Mouse (Mus musculus) heart, embryonic 11.5 days (tissue): Measurements from ENCODE around the gene Gm17268. TPM values are rescaled to one million over a fixed set of nuclear protein-coding genes. Genes with fewer than 3 reads are reported as not detected.
A peak's percentile ranks its signal among the peaks of the same experiment; 100 is the strongest.

Experiments used
- ATAC-seq: fragments of 200-750 bp; cut with Nextera tagmentation; replicated peaks from 2 replicates; pipeline ENCODE4 v1.8.0; 2017; ENCODE audit warnings: moderate library complexity; ENCODE audit not compliant: insufficient number of reproducible peaks, low FRiP score, low TSS enrichment
- H3K27ac ChIP-seq: fragments of 300-500 bp; sonication (generic); 2 replicates; pipeline ENCODE4 v1.5.1; 2014; ENCODE audit warnings: mild to moderate bottlenecking, low read depth, low read length
- H3K27me3 ChIP-seq: fragments of 300-500 bp; sonication (generic); 2 replicates; pipeline ENCODE4 v1.6.1; 2014; ENCODE audit warnings: mild to moderate bottlenecking, low read length, mixed read lengths; ENCODE audit not compliant: control insufficient read depth, insufficient read depth
- H3K36me3 ChIP-seq: fragments of 300-500 bp; sonication (generic); 2 replicates; pipeline ENCODE4 v1.6.1; 2014; ENCODE audit warnings: mild to moderate bottlenecking, low read length, moderate library complexity, mixed read lengths; ENCODE audit not compliant: control insufficient read depth, insufficient read depth
- H3K4me1 ChIP-seq: fragments of 300-500 bp; sonication (generic); 2 replicates; pipeline ENCODE4 v1.6.1; 2014; ENCODE audit warnings: low read length; ENCODE audit not compliant: control insufficient read depth, insufficient read depth
- H3K4me2 ChIP-seq: fragments of 300-500 bp; sonication (generic); 2 replicates; pipeline ENCODE4 v1.6.1; 2014; ENCODE audit warnings: mild to moderate bottlenecking, moderate library complexity
- H3K4me3 ChIP-seq: fragments of 300-500 bp; sonication (generic); 2 replicates; pipeline ENCODE4 v1.5.1; 2014; ENCODE audit warnings: low read depth, low read length
- H3K9ac ChIP-seq: fragments of 300-500 bp; sonication (generic); 2 replicates; pipeline ENCODE4 v1.6.1; 2014; ENCODE audit warnings: mild to moderate bottlenecking, low read depth, low read length, moderate library complexity
- H3K9me3 ChIP-seq: fragments of 300-500 bp; sonication (generic); replicated peaks from 2 replicates; pipeline ENCODE4 v1.6.1; 2016; ENCODE audit warnings: low read length; ENCODE audit not compliant: control insufficient read depth
- WGBS: fragments of 180-500 bp; shearing (Covaris S2); extraction: QIAGEN DNeasy Blood & Tissue Kit; methylation state at CpG from one replicate; pipeline ENCODE4 v1.1.7; 2014; ENCODE audit not compliant: insufficient replicate concordance; 5-methylcytosine and 5-hydroxymethylcytosine counted together
- polyA plus RNA-seq: library from polyadenylated mRNA; unstranded; fragments of >200 nt; fragmentation: Nextera tagmentation; extraction: Ambion mirVana; gene quantifications from 2 replicates; pipeline ENCODE4 v1.2.1, GENCODE M21; 2014

Gm17268 gene
- polyA plus RNA-seq, 1 experiment from 2014 or later = not detected

DNA sequence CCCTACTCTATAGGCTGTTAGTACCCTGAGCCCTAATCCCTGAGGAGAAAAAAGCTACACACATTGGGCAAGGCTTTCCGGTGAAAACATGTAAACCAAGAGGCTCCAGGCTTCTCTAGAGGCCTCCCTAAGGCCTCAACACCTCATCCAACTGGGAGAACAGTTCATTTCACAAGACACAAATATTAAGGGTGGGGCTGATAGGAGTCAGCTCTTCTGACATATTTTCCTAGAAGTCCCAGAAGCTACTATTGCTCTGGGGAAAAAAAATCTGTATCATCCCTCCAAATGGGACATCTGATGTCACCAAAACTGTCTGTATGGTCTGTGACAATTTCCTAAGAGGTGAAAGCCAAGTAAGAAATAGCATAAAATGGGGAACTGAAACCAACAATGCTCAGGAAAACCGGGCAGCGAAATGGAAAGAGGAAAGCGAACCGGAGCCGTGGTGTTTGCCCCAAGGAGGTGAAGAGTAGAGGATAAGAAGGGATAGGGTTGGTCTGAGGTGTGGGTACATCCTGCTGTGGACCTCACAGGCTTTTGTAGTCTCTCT is 15.8 kb downstream of the Gm17268 start:
- no peak overlapping the region for H3K9ac ChIP-seq
- no peak for ATAC-seq
- no peak overlapping the region for H3K4me2 ChIP-seq
- no peak overlapping the region for H3K4me3 ChIP-seq
- H3K27me3 ChIP-seq = no peaks in the 10 kb centered on the region
- H3K36me3 ChIP-seq = no peaks in the 10 kb centered on the region
- H3K9me3 ChIP-seq = no peaks in the 10 kb centered on the region
- WGBS = 84% methylated on average over 6 of the region's 6 CpGs
- H3K4me1 ChIP-seq = peaks cover 20% of the 10 kb centered on the region
- H3K27ac ChIP-seq = no peak overlapping the region

DNA sequence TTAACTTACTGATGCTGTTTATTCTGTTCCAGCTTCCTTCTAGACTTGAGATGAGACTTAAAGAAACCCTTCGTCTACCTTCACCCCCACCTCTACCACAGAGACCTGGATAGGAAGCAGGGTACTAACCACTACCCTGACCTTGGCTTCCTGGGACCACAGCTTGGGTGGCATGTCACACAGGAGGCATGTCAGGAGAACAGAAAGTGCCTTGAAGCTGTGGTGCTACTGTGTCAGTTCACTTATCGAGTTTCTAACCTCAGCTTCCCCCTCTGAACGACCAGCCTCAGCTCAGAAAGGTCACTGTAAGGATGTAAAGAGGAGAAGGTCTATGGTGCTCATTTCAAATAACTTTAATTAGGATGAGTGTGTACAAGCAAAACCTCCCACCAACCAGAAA is 17.0 kb downstream of the Gm17268 start:
- Histone ChIP-seq H3K4me1 (peaks cover 20% of the 10 kb centered on the region), H3K27ac (no peak overlapping the region), H3K36me3 (no peaks in the 10 kb centered on the region), H3K4me2 (no peak overlapping the region), H3K4me3 (no peak overlapping the region), H3K27me3 (no peaks in the 10 kb centered on the region), H3K9me3 (no peaks in the 10 kb centered on the region), H3K9ac (no peak overlapping the region)
- WGBS = 48% methylated on average over 3 of the region's 3 CpGs
- no peak for ATAC-seq

DNA sequence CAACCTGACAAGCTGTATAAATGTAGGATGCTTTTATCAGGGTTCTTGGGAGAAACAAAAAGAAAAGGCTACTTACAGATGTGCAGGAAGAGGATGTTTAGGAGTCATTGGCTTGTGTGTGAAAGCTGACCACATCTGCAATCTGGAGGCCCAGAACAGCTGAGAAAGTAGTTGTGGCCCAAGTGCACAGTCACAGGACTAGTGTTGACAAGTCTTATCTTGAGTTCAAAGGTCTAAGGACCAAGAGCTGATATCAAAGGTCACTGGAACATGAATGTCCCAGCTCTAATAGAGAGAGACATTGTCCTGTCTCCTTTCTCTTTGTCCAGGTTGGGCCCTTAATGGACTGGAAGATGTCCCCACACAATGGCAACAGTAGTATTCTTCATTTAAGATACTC is 18.6 kb downstream of the Gm17268 start:
- Histone ChIP-seq H3K4me3 (no peak overlapping the region), H3K9ac (no peak overlapping the region), H3K27ac (no peak overlapping the region), H3K27me3 (no peaks in the 10 kb centered on the region), H3K4me2 (no peak overlapping the region), H3K4me1 (peaks cover 20% of the 10 kb centered on the region), H3K9me3 (no peaks in the 10 kb centered on the region), H3K36me3 (no peaks in the 10 kb centered on the region)
- ATAC-seq = no peak

DNA sequence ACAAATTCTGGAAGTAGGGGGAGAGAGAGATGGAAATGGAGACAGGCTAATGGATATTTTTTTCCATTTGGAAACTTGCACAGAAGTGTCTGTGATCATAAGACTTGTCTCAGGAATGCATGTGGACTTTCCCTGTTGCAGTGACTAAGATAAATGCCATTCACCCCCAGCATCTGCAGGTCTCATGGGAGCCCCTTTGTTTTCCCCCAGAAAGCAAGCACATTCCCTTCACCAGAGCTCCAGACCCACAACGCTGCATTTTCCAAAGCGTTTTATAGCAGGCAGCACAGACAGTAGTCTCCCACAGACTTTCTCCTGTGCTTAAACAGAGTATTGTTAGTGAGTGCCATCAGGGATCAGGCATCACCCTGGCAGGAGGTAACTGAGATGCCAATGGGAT is 19.0 kb downstream of the Gm17268 start:
- Histone ChIP-seq H3K27me3 (no peaks in the 10 kb centered on the region), H3K27ac (no peak overlapping the region), H3K4me2 (no peak overlapping the region), H3K4me3 (no peak overlapping the region), H3K9ac (no peak overlapping the region), H3K4me1 (peaks cover 20% of the 10 kb centered on the region), H3K36me3 (no peaks in the 10 kb centered on the region), H3K9me3 (no peaks in the 10 kb centered on the region)
- no peak for ATAC-seq
- 38% methylated on average over 2 of the region's 2 CpGs for WGBS

DNA sequence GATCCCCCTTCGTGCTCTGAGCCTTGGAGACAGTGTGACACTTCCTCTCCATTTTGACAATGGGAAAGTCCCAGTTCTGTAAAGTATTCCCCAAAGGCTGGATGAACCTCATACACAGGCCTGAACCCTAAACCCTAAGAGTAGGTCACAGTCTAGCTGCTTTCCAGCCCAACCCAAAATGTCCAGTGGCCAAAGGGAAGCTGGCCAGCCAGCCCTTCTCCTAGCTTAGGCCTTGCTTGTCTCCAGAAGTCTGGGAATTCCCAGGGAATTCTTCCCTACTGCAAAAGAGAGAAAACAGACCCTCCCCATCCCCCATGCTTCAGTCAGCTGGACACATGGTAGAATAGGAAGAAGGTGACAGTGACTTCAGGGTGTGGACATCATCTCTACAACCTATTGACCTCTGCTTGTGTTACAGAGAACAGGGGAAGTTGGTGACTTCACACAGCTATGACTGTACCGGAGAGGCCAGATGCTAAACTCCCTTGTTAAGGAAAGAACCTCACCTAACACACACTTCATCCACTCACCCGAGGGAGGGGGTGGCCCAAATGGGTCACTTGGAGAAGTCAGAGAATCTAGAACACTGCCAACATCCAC is 22.1 kb downstream of the Gm17268 start:
- no peak overlapping the region for H3K27ac ChIP-seq
- H3K27me3 ChIP-seq = no peaks in the 10 kb centered on the region
- 62% methylated on average over 3 of the region's 3 CpGs for WGBS

DNA sequence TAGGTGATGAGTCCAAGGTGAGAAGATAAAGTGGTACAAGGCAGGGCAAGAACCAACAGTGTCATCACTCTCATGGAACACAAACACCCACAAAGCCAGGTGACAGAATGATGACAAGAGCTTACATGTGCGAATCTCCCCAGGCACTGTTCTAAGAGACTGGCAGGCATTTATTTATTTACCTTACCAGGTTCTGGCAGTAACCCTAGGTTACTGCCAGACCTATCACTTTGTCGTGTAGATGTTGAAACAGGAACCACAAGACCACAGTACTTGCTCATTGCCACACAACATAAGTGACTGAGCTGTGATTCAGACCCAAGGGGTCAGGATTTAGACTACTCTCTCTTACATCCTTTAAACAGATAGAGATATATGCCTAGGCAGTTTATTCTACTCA is 23.3 kb downstream of the Gm17268 start:
- no peak overlapping the region for H3K9ac ChIP-seq
- H3K4me3 ChIP-seq = no peak overlapping the region
- no peaks in the 10 kb centered on the region for H3K9me3 ChIP-seq
- no peak for ATAC-seq
- H3K4me1 ChIP-seq = peaks cover 8% of the 10 kb centered on the region
- no peaks in the 10 kb centered on the region for H3K36me3 ChIP-seq
- H3K4me2 ChIP-seq = no peak overlapping the region
- H3K27ac ChIP-seq = no peak overlapping the region
- WGBS = 57% methylated on average over 2 of the region's 2 CpGs
- H3K27me3 ChIP-seq = no peaks in the 10 kb centered on the region

More for the DNA sequence above, 22.1 kb downstream of the Gm17268 start:
- no peak for ATAC-seq
- H3K36me3 ChIP-seq = no peaks in the 10 kb centered on the region
- no peak overlapping the region for H3K9ac ChIP-seq
- no peak overlapping the region for H3K4me2 ChIP-seq
- H3K9me3 ChIP-seq = no peaks in the 10 kb centered on the region
- peaks cover 18% of the 10 kb centered on the region for H3K4me1 ChIP-seq
- no peak overlapping the region for H3K4me3 ChIP-seq

DNA sequence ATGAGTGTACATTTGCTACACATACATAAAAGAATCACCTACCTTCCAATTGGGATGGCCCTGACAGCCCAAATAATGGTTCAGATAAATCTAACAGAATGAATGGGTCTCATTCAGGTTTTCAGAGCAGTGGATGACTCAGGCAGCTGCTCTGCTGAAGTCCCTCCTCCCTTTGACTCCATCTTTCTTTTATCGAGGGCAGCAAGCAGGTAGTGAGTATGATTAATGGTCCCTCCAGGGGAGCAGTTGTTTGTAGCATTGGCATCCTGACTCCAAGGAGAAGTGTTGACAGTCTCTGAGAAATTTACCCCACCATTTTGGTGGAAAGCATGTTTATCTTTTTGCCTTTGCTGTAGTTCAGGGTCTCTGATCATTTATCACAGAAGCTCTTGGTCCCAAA is 24.6 kb downstream of the Gm17268 start:
- no peaks in the 10 kb centered on the region for H3K4me1 ChIP-seq
- WGBS = 60% methylated on average over 1 of the region's 1 CpGs
- no peak overlapping the region for H3K27ac ChIP-seq
- no peaks in the 10 kb centered on the region for H3K27me3 ChIP-seq
- ATAC-seq = no peak
- no peaks in the 10 kb centered on the region for H3K36me3 ChIP-seq
- H3K4me2 ChIP-seq = no peak overlapping the region
- no peaks in the 10 kb centered on the region for H3K9me3 ChIP-seq
- no peak overlapping the region for H3K9ac ChIP-seq
- H3K4me3 ChIP-seq = no peak overlapping the region

DNA sequence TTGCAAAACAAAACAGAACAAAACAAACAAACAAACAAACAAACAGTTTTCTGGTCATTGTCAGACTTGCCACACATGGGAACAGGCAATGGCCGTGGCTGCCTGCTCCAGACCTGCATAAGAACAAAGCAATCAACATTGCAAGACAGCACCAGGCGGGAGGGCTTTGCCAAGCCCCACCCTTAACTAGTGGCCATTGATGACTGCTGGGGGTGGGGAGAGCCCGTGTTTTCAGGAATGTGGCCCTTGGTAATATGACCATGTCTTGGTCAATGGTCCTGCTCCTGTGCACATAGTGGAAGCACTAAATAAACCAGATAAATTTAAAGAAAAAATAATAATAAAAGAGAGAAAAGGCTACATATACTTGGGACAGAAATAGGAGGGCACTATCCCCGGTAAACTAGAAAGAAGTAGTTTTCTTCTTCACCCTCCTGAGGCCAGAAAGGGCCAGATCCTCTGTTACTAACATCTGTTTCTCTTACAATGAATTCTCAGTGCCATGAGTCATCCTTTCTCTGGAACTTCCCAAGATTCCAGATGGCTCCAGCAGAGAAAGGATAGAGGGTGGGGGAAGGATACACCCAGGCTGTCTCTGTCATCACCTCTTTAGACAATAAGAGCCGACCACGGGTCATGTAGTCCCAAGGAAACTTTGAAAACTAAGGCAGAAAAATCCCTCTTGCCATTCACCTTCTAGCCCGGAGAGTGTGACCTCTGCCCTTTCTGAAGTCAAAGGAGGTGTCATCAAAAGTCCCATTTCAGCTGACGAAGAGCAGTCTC is 26.8 kb downstream of the Gm17268 start:
- Histone ChIP-seq H3K36me3 (no peaks in the 10 kb centered on the region), H3K4me2 (no peak overlapping the region), H3K9ac (no peak overlapping the region), H3K27ac (no peak overlapping the region), H3K27me3 (no peaks in the 10 kb centered on the region), H3K4me3 (no peak overlapping the region), H3K4me1 (no peaks in the 10 kb centered on the region), H3K9me3 (no peaks in the 10 kb centered on the region)
- WGBS = 46% methylated on average over 8 of the region's 8 CpGs
- 0 out of 2 replicates have a peak, but pooled peaks have one; percentile 46 for ATAC-seq
